Mouse (Mus musculus) hindbrain, embryonic 14.5 days (tissue): ENCODE results near the gene Pcolce. TPM values are rescaled to one million over a fixed set of nuclear protein-coding genes. Genes with fewer than 3 reads are reported as not detected.

ENCODE experiments used
- ATAC-seq: fragments of 200-750 bp; cut with Nextera tagmentation; 2 replicates; pipeline ENCODE4 v1.8.0; 2017; ENCODE audit warnings: moderate number of reproducible peaks, mild to moderate bottlenecking, moderate TSS enrichment, moderate library complexity; ENCODE audit not compliant: low FRiP score
- DNase-seq: peaks from one replicate; pipeline ENCODE4 v3.0.0-alpha.2; 2015; ENCODE audit warnings: low spot score
- H3K27ac ChIP-seq: fragments of 300-500 bp; sonication (generic); 2 replicates; pipeline ENCODE4 v1.5.1; 2014; ENCODE audit warnings: mild to moderate bottlenecking, moderate library complexity
- H3K27me3 ChIP-seq: fragments of 300-500 bp; sonication (generic); 2 replicates; pipeline ENCODE4 v1.6.1; 2014; ENCODE audit warnings: mild to moderate bottlenecking, low read length, mixed read lengths; ENCODE audit not compliant: control insufficient read depth, insufficient read depth
- H3K36me3 ChIP-seq: fragments of 300-500 bp; sonication (generic); replicated peaks from 2 replicates; pipeline ENCODE4 v1.6.1; 2014; ENCODE audit not compliant: control insufficient read depth, insufficient read depth
- H3K4me1 ChIP-seq: fragments of 300-500 bp; sonication (generic); replicated peaks from 2 replicates; pipeline ENCODE4 v1.6.1; 2014; ENCODE audit warnings: antibody characterized with exemption, low read length, mixed read lengths; ENCODE audit not compliant: control insufficient read depth, insufficient read depth
- H3K4me2 ChIP-seq: fragments of 300-500 bp; sonication (generic); replicated peaks from 2 replicates; pipeline ENCODE4 v1.6.1; 2014; ENCODE audit warnings: mild to moderate bottlenecking, moderate library complexity
- H3K4me3 ChIP-seq: fragments of 300-500 bp; sonication (generic); replicated peaks from 2 replicates; pipeline ENCODE4 v1.5.1; 2014; ENCODE audit warnings: mild to moderate bottlenecking, low read length
- H3K9ac ChIP-seq: fragments of 300-500 bp; sonication (generic); 2 replicates; pipeline ENCODE4 v1.6.1; 2014
- H3K9me3 ChIP-seq: fragments of 300-500 bp; sonication (generic); 2 replicates; pipeline ENCODE4 v1.6.1; 2016; ENCODE audit warnings: low read length; ENCODE audit not compliant: control insufficient read depth
- WGBS: fragments of 180-500 bp; shearing (Covaris S2); extraction: QIAGEN DNeasy Blood & Tissue Kit; methylation state at CpG from one replicate; pipeline ENCODE4 v1.1.7; 2014; 5-methylcytosine and 5-hydroxymethylcytosine counted together
- polyA plus RNA-seq: library from polyadenylated mRNA; unstranded; fragments of >200 nt; fragmentation: Nextera tagmentation; extraction: Ambion mirVana; gene quantifications from 2 replicates; pipeline ENCODE4 v1.2.1, GENCODE M21; 2014

Gene Pcolce
- polyA plus RNA-seq, 1 experiment from 2014 or later = 28.5 TPM

GRCm38 (mm10) chr5:137566416-137566815 lies 47.2 kb downstream of the Pcolce start:
- DNase-seq (no peak), ATAC-seq (no peak)
- Histone ChIP-seq H3K27ac (no peak overlapping the region), H3K36me3 (peaks cover 34% of the 10 kb centered on the region), H3K27me3 (no peaks in the 10 kb centered on the region), H3K9me3 (no peaks in the 10 kb centered on the region), H3K9ac (no peak overlapping the region), H3K4me3 (no peak overlapping the region), H3K4me1 (no peaks in the 10 kb centered on the region), H3K4me2 (no peak overlapping the region)
- WGBS = 92% methylated on average over 5 of the region's 5 CpGs

GRCm38 (mm10) chr5:137565744-137566143 lies 47.8 kb downstream of the Pcolce start:
- no peak for DNase-seq
- 67% methylated on average over 6 of the region's 6 CpGs for WGBS
- Histone ChIP-seq H3K4me2 (no peak overlapping the region), H3K4me1 (no peaks in the 10 kb centered on the region), H3K27ac (no peak overlapping the region), H3K9me3 (no peaks in the 10 kb centered on the region), H3K27me3 (no peaks in the 10 kb centered on the region), H3K9ac (no peak overlapping the region), H3K36me3 (peaks cover 34% of the 10 kb centered on the region), H3K4me3 (no peak overlapping the region)
- no peak for ATAC-seq

GRCm38 (mm10) chr5:137562965-137563364 lies 50.6 kb downstream of the Pcolce start:
- Histone ChIP-seq H3K9me3 (no peaks in the 10 kb centered on the region), H3K4me1 (no peaks in the 10 kb centered on the region), H3K27me3 (no peaks in the 10 kb centered on the region), H3K27ac (no peak overlapping the region), H3K4me3 (no peak overlapping the region), H3K4me2 (no peak overlapping the region), H3K9ac (no peak overlapping the region), H3K36me3 (peaks cover 41% of the 10 kb centered on the region)
- 72% methylated on average over 10 of the region's 10 CpGs for WGBS
- DNase-seq = no peak
- no peak for ATAC-seq

- Histone ChIP-seq H3K4me3 (no peak overlapping the region), H3K4me2 (no peak overlapping the region), H3K9me3 (no peaks in the 10 kb centered on the region), H3K9ac (no peak overlapping the region), H3K27me3 (no peaks in the 10 kb centered on the region), H3K4me1 (no peaks in the 10 kb centered on the region), H3K36me3 (peaks cover 34% of the 10 kb centered on the region), H3K27ac (no peak overlapping the region)
- no peak for DNase-seq
- 51% methylated on average over 6 of the region's 6 CpGs for WGBS
- ATAC-seq = no peak
Observed at GRCm38 (mm10) chr5:137561556-137561955, 52.0 kb downstream of the Pcolce start.

Other genes with a start within 250 kb of the Pcolce start
- gene Zan, start 136.7 kb downstream of the Pcolce start, polyA plus RNA-seq = 0.14 and 0.17 TPM in 2 replicates
- 78.4 and 87.3 TPM in 2 replicates for gene Pop7, start 111.3 kb downstream of the Pcolce start, polyA plus RNA-seq
- 14.2 and 16.0 TPM in 2 replicates for gene Gigyf1, start 95.2 kb downstream of the Pcolce start, polyA plus RNA-seq
- not detected in 2 replicates for gene Epo, start 80.5 kb downstream of the Pcolce start, polyA plus RNA-seq
- gene Gnb2, start 80.3 kb downstream of the Pcolce start, polyA plus RNA-seq = 593 and 621 TPM in 2 replicates
- gene Actl6b, start 60.3 kb downstream of the Pcolce start, polyA plus RNA-seq = 195 and 204 TPM in 2 replicates
- gene Tfr2, start 43.9 kb downstream of the Pcolce start, polyA plus RNA-seq = 5.3 and 5.6 TPM in 2 replicates
- gene Mospd3, start 12.7 kb downstream of the Pcolce start, polyA plus RNA-seq = 81.7 and 85.4 TPM in 2 replicates
- 0.12 TPM in 1 of 2 replicates, not detected in the other for gene Fbxo24, start 15.2 kb upstream of the Pcolce start, polyA plus RNA-seq
- 19.0 and 23.4 TPM in 2 replicates for gene Lrch4, start 15.3 kb upstream of the Pcolce start, polyA plus RNA-seq
- gene Gm20605, start 15.4 kb upstream of the Pcolce start, polyA plus RNA-seq = 5.3 and 6.5 TPM in 2 replicates
- gene Sap25, start 27.6 kb upstream of the Pcolce start, polyA plus RNA-seq = 4.9 and 5.8 TPM in 2 replicates
- 0.15 TPM in 1 of 2 replicates, not detected in the other for gene Irs3, start 31.9 kb upstream of the Pcolce start, polyA plus RNA-seq
- gene Agfg2, start 70.9 kb upstream of the Pcolce start, polyA plus RNA-seq = 11.8 and 12.2 TPM in 2 replicates
- 14.2 and 18.8 TPM in 2 replicates for gene Nyap1, start 127.8 kb upstream of the Pcolce start, polyA plus RNA-seq
- gene Tsc22d4, start 131.9 kb upstream of the Pcolce start, polyA plus RNA-seq = 67.6 and 72.8 TPM in 2 replicates
- gene Ppp1r35, start 165.1 kb upstream of the Pcolce start, polyA plus RNA-seq = 51.1 and 58.7 TPM in 2 replicates
- gene Mepce, start 173.9 kb upstream of the Pcolce start, polyA plus RNA-seq = 11.0 and 11.7 TPM in 2 replicates
- gene Zcwpw1, start 174.0 kb upstream of the Pcolce start, polyA plus RNA-seq = 7.9 and 8.3 TPM in 2 replicates
- 0.40 and 0.62 TPM in 2 replicates for gene Pilra, start 222.5 kb upstream of the Pcolce start, polyA plus RNA-seq
- not detected in 2 replicates for gene Pilrb1, start 244.3 kb upstream of the Pcolce start, polyA plus RNA-seq